Mouse (Mus musculus) midbrain, embryonic 12.5 days (tissue): ENCODE measurements around the gene Uggt2. TPM values are rescaled to one million over a fixed set of nuclear protein-coding genes. Genes with fewer than 3 reads are reported as not detected.
A peak's percentile ranks its signal among the peaks of the same experiment; 100 is the strongest.

Experiments used
- ATAC-seq: fragments of 200-750 bp; cut with Nextera tagmentation; 2 replicates; pipeline ENCODE4 v1.8.0; 2017; ENCODE audit warnings: low read depth, moderate TSS enrichment, moderate library complexity; ENCODE audit not compliant: low FRiP score
- H3K27ac ChIP-seq: fragments of 300-500 bp; sonication (generic); replicated peaks from 2 replicates; pipeline ENCODE4 v1.5.1; 2016; ENCODE audit warnings: mild to moderate bottlenecking
- H3K27me3 ChIP-seq: fragments of 300-500 bp; sonication (generic); 2 replicates; pipeline ENCODE4 v1.6.1; 2016; ENCODE audit warnings: mild to moderate bottlenecking
- H3K36me3 ChIP-seq: fragments of 300-500 bp; sonication (generic); 2 replicates; pipeline ENCODE4 v1.6.1; 2016
- H3K4me1 ChIP-seq: fragments of 300-500 bp; sonication (generic); 2 replicates; pipeline ENCODE4 v1.6.1; 2016
- H3K4me2 ChIP-seq: fragments of 300-500 bp; sonication (generic); replicated peaks from 2 replicates; pipeline ENCODE4 v1.6.1; 2016; ENCODE audit warnings: mild to moderate bottlenecking, moderate library complexity
- H3K4me3 ChIP-seq: fragments of 300-500 bp; sonication (generic); 2 replicates; pipeline ENCODE4 v1.5.1; 2016; ENCODE audit warnings: mild to moderate bottlenecking
- H3K9ac ChIP-seq: fragments of 300-500 bp; sonication (generic); replicated peaks from 2 replicates; pipeline ENCODE4 v1.6.1; 2016; ENCODE audit warnings: mild to moderate bottlenecking, moderate library complexity
- H3K9me3 ChIP-seq: fragments of 300-500 bp; sonication (generic); 2 replicates; pipeline ENCODE4 v1.6.1; 2016; ENCODE audit warnings: mild to moderate bottlenecking
- WGBS: fragments of 180-500 bp; shearing (Covaris S2); methylation state at CpG from one replicate; pipeline ENCODE4 v1.1.7; 2016; 5-methylcytosine and 5-hydroxymethylcytosine counted together
- polyA plus RNA-seq: library from polyadenylated mRNA; unstranded; fragments of >200 nt; fragmentation: Nextera tagmentation; extraction: Ambion mirVana; gene quantifications from 2 replicates; pipeline ENCODE4 v1.2.1, GENCODE M21; 2016

Uggt2 gene
- 26.4 and 27.7 TPM in 2 replicates for polyA plus RNA-seq

DNA sequence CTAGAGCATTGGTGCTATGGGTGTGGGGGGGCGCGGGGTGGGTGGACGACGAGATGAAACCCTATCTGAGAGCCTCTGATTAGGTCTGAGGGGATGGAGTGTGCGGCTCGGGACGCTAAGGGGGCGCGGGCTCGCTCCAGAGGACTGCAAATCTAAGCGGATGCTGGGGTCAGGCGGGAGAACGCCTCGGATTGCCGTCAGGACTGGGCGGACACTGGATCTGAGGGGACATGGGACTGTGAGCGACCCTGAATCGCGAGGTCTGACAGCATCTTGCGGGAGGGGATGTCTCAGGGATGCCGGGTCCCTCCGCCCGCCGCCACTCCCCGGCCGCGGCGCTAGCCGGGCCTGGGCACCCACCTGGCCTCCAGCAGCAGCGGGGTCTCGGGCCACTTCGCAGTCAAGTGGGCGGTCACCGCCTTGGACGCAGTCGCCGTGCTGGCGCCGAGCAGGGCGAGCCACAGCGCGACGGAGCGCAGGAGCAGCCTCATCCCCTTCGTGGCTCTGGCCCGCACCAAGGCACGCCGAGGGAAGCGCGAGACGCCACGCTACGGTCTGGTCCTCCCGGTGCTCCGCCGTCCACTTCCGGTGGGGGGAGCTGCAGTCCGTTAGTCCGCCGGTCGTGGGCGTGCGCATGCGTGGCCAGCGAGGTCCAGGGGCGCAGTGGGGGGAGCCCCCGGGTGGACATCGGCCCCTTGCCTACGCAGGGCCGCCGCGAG lies at the start of gene Uggt2:
Gene Uggt2, minus strand, starts transcription at position 580 of the 719 bp plus-strand sequence.
- H3K36me3 ChIP-seq = no peaks in the 10 kb centered on the region; the same call in 1 of the 2 replicates
- peaks cover 17% of the 10 kb centered on the region for H3K4me1 ChIP-seq
- WGBS = under 1% methylated on average over 70 of the region's 72 CpGs
- H3K27ac ChIP-seq = peak within 1 kb of the TSS; percentile 86
- H3K9me3 ChIP-seq = no peaks in the 10 kb centered on the region
- ATAC-seq = peak; percentile 96
- H3K27me3 ChIP-seq = no peaks in the 10 kb centered on the region
- peak within 1 kb of the TSS; percentile 76 for H3K4me2 ChIP-seq
- H3K9ac ChIP-seq = peak within 1 kb of the TSS; percentile 87
- peak within 1 kb of the TSS; percentile 83 for H3K4me3 ChIP-seq

DNA sequence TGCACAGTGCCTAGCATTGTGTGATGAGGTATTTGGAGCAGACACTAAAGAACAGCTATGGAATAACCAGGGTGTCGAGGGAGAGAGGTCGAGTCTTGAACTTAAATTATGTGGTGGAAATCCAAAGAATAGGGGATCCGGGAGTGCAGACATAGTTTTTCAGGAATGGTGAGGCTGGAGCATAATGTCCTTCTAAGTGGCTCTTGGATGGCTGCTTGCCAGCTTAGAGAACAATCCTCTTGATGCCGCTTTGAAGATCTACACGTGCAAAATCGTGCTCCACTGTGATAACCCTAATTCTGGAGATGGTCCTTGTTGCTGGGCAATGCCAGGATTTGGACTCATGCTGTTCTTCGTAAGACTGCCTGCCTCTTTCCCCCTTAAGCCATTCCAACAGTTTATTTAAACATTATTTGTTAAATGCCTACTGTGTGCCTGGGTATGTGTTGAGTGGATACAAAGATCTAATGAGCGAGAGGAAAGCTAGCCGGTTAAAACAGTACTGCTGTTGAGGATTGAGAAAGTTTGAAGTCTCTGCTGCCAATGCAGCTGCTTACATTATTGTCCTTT lies 40.2 kb upstream of the Uggt2 start:
- peak overlapping the region; percentile 56 for H3K4me3 ChIP-seq
- no peak overlapping the region for H3K27ac ChIP-seq
- peaks cover 62% of the 10 kb centered on the region for H3K27me3 ChIP-seq
- ATAC-seq = no peak
- peaks cover 18% of the 10 kb centered on the region for H3K4me1 ChIP-seq
- H3K36me3 ChIP-seq = no peaks in the 10 kb centered on the region
- WGBS = 41% methylated on average over 9 of the region's 9 CpGs
- H3K9ac ChIP-seq = no peak overlapping the region
- no peaks in the 10 kb centered on the region for H3K9me3 ChIP-seq
- peak overlapping the region; percentile 84 for H3K4me2 ChIP-seq

DNA sequence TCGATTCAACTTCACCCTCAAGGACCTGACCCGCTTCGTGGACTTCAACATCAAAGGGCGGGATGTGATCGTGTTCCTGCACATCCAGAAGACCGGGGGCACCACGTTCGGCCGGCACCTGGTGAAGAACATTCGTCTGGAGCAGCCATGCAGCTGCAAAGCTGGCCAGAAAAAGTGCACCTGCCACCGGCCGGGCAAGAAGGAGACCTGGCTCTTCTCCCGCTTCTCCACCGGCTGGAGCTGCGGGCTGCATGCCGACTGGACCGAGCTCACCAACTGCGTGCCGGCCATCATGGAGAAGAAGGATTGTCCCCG lies 39.5 kb upstream of the Uggt2 start:
- peak overlapping the region; percentile 56 for H3K4me3 ChIP-seq
- ATAC-seq = 0 out of 2 replicates have a peak, but pooled peaks have one; percentile 32

DNA sequence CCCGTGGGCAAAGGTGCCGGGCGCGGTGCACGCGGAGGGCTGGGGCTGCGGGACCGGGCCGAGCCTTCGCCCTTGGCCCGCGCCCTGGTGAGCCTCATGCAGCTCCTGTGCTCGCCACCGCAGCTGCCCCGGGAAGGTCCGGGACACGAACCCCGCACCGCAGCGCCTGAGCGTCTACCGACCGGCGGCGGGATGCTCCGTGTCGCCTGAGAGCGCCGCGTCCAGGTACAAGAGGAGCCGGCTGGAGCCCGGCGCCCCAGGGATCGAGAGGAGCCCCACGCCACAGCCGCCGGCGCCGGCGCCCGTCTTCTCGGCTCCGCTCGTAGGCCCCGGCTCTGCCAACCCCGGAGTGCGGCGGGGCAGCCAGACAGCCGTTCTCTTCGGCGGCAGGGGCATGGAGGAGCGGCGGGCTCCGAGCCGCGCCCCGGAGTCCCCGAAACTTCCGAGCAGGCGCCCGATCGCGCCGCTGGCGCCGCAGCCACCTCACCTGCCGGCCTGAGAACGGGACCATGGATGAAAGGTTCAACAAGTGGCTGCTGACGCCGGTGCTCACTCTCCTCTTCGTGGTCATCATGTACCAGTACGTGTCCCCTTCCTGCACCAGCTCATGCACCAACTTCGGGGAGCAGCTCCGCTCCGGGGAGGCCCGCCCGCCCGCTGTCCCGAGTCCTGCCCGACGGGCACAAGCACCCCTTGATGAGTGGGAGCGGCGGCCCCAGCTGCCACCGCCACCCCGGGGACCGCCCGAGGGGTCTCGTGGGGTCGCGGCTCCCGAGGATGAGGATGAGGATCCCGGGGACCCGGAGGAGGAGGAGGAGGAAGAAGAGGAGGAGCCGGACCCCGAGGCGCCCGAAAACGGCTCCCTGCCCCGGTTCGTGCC lies 38.9 kb upstream of the Uggt2 start, which contains the start of gene Hs6st3:
Gene Hs6st3, plus strand, starts transcription at position 436 of the 880 bp plus-strand sequence.
- peaks cover 67% of the 10 kb centered on the region for H3K27me3 ChIP-seq
- H3K27ac ChIP-seq = no peak within 1 kb of the TSS

More for the DNA sequence above, 39.5 kb upstream of the Uggt2 start:
- Histone ChIP-seq H3K27ac (no peak overlapping the region), H3K36me3 (no peaks in the 10 kb centered on the region), H3K9ac (peak overlapping the region; percentile 65), H3K27me3 (peaks cover 67% of the 10 kb centered on the region), H3K4me1 (peaks cover 18% of the 10 kb centered on the region), H3K9me3 (no peaks in the 10 kb centered on the region), H3K4me2 (peak overlapping the region; percentile 84)
- WGBS = 2% methylated on average over 20 of the region's 20 CpGs

DNA sequence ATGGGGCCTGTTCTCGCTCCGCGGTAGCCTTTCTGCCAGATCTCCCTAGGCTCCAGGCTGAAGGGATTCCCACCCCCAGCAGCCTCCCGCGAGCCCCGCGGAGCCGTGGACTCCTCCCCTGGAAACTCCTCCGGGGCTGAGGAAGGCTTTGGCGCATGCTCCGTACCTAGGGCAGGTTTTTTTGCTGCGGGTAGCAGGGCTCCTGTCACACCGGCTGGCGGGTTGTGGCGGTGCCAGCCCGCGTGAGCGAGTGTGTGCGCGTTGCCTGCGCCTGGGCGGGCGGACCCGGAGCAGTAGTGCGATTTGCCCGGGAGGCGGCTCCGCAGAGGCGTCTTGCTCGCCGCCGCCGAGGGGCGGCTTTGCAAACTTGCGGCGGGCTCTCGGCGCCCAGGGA lies 38.3 kb upstream of the Uggt2 start:
- Histone ChIP-seq H3K9me3 (no peaks in the 10 kb centered on the region), H3K9ac (peak overlapping the region; percentile 65), H3K27me3 (peaks cover 67% of the 10 kb centered on the region), H3K27ac (no peak overlapping the region), H3K4me1 (peaks cover 18% of the 10 kb centered on the region), H3K4me3 (peak overlapping the region; percentile 56), H3K4me2 (peak overlapping the region; percentile 84), H3K36me3 (no peaks in the 10 kb centered on the region)
- under 1% methylated on average over 38 of the region's 38 CpGs for WGBS
- ATAC-seq = peak; percentile 86

More for the DNA sequence above, 38.9 kb upstream of the Uggt2 start, which contains the start of gene Hs6st3:
- H3K4me2 ChIP-seq = peak within 1 kb of the TSS; percentile 84
- H3K4me1 ChIP-seq = peaks cover 18% of the 10 kb centered on the region
- no peaks in the 10 kb centered on the region for H3K9me3 ChIP-seq
- peak within 1 kb of the TSS; percentile 56 for H3K4me3 ChIP-seq
- H3K36me3 ChIP-seq = no peaks in the 10 kb centered on the region
- peak; percentile 74 for ATAC-seq
- under 1% methylated on average over 86 of the region's 100 CpGs for WGBS
- peak within 1 kb of the TSS; percentile 65 for H3K9ac ChIP-seq

DNA sequence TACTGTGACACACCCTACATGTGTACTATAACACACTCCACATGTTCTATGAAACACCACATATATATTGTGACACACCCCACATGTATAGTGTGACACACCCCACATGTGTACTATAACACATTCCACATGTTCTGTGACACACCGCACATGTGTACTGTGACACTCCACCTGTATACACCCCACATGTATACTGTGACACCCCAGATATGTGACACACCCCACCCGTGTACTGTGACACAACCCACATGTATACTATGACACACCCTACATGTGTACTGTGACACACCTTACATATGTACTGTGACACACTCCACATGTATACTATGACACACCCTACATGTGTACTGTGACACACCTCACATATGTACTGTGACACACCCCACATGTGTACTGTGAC lies 28.1 kb upstream of the Uggt2 start:
- no peak overlapping the region for H3K4me2 ChIP-seq
- H3K9me3 ChIP-seq = no peaks in the 10 kb centered on the region
- H3K27me3 ChIP-seq = peaks cover 28% of the 10 kb centered on the region
- no peak overlapping the region for H3K9ac ChIP-seq
- WGBS = 98% methylated on average over 2 of the region's 2 CpGs
- no peaks in the 10 kb centered on the region for H3K36me3 ChIP-seq
- H3K4me3 ChIP-seq = no peak overlapping the region
- peaks cover 3% of the 10 kb centered on the region; the same call in 1 of the 2 replicates for H3K4me1 ChIP-seq
- peak; percentile 21; the same call in 1 of the 2 replicates for ATAC-seq
- no peak overlapping the region for H3K27ac ChIP-seq

DNA sequence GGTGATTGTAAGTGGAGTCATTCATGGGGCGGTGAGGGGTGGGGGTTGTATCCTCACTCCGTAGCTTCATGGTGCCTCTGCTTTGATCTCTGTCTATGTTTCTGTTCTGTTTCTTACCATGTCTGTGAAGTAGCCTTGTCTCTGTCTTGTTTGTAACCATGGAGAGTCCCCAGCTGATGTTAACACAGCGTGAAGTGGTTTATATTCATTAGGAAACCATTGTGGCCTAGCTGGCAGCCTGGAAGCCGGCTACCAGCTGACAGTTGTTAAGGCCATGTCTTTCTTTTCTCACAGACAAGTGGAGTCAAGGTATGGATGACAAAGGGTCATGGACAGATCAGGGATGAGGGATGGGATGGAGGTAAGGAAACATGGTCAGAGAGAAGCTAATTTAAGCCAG lies 26.6 kb upstream of the Uggt2 start:
- no peaks in the 10 kb centered on the region for H3K9me3 ChIP-seq
- ATAC-seq = peak; percentile 23; the same call in 1 of the 2 replicates
- H3K4me2 ChIP-seq = no peak overlapping the region
- no peak overlapping the region for H3K27ac ChIP-seq
- H3K4me3 ChIP-seq = no peak overlapping the region
- WGBS = 34% methylated on average over 4 of the region's 4 CpGs
- H3K27me3 ChIP-seq = peaks cover 36% of the 10 kb centered on the region
- no peak overlapping the region for H3K9ac ChIP-seq
- peaks cover 3% of the 10 kb centered on the region; the same call in 1 of the 2 replicates for H3K4me1 ChIP-seq
- no peaks in the 10 kb centered on the region for H3K36me3 ChIP-seq

DNA sequence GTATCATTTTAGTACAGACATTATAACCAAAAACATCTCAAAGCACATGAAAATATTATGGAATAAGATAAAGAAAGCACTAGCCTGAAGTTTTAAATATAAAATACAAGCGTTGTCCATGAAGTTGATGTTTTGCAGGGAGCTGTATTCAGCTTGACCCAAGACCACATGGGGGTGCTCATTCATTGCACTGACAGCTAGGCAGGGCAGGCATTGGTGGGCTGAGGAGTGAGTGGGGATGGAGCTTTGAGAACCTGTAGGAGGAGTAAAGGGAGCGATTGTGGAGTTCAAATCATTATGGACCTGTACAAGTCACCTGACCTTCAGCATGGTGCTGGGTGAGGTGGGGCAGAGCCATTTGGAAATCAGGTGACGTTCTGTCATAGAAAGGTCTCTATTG lies 24.8 kb upstream of the Uggt2 start:
- H3K27ac ChIP-seq = no peak overlapping the region
- WGBS = 22% methylated on average over 3 of the region's 3 CpGs
- no peaks in the 10 kb centered on the region for H3K36me3 ChIP-seq
- peak; percentile 88 for ATAC-seq
- H3K4me1 ChIP-seq = peaks cover 3% of the 10 kb centered on the region; the same call in 1 of the 2 replicates
- H3K4me2 ChIP-seq = peak overlapping the region; percentile 58
- H3K27me3 ChIP-seq = peaks cover 36% of the 10 kb centered on the region
- H3K9ac ChIP-seq = no peak overlapping the region
- peak overlapping the region; percentile 39 for H3K4me3 ChIP-seq
- no peaks in the 10 kb centered on the region for H3K9me3 ChIP-seq

DNA sequence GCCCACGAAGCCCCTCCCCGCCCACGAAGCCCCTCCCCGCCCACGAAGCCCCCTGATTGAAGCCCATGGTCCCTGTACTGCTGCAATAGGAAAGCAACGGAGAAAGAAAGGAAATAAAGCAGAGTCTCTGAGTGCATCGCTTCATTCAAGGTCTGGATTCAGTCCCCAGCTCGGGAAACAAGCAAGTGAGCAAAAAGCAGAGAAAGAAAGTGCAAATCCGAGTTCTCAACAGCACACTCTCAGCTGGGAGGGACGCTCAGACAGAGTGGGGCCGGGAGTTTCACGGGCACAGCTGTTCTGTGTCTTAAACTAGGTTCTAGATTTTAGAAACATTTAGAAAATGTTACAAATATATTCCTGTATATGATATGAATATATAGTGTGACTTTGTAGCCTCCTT lies 24.4 kb upstream of the Uggt2 start:
- no peaks in the 10 kb centered on the region for H3K36me3 ChIP-seq
- H3K4me3 ChIP-seq = peak overlapping the region; percentile 39
- peak overlapping the region; percentile 51 for H3K9ac ChIP-seq
- peak overlapping the region; percentile 58 for H3K4me2 ChIP-seq
- peaks cover 36% of the 10 kb centered on the region for H3K27me3 ChIP-seq
- ATAC-seq = peak; percentile 65
- no peaks in the 10 kb centered on the region for H3K9me3 ChIP-seq
- H3K4me1 ChIP-seq = peaks cover 3% of the 10 kb centered on the region; the same call in 1 of the 2 replicates
- 3% methylated on average over 11 of the region's 12 CpGs for WGBS
- peak overlapping the region; percentile 58 for H3K27ac ChIP-seq

DNA sequence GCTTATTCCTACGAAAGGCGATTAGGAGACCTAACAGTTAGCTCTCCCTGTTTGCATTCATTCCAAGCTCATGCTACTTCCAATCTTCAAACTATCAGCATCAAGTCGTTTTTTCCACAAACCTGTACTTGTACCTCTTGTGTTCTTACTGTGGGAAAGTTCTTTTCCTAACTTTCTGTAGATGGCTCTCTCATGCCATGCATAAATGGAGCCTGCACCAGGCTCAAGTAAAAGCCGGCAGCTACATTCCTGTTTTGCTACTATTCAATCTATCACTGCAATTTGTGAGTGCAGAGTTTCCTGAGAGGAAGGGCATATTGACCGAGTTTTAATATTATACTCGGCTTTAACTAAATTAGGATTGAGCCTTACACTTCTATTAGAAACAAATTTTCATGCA lies 13.3 kb upstream of the Uggt2 start:
- Histone ChIP-seq H3K4me1 (no peaks in the 10 kb centered on the region), H3K27ac (no peak overlapping the region), H3K4me2 (no peak overlapping the region), H3K27me3 (no peaks in the 10 kb centered on the region), H3K9me3 (no peaks in the 10 kb centered on the region), H3K9ac (no peak overlapping the region), H3K36me3 (no peaks in the 10 kb centered on the region), H3K4me3 (no peak overlapping the region)
- 82% methylated on average over 6 of the region's 6 CpGs for WGBS
- ATAC-seq = no peak

DNA sequence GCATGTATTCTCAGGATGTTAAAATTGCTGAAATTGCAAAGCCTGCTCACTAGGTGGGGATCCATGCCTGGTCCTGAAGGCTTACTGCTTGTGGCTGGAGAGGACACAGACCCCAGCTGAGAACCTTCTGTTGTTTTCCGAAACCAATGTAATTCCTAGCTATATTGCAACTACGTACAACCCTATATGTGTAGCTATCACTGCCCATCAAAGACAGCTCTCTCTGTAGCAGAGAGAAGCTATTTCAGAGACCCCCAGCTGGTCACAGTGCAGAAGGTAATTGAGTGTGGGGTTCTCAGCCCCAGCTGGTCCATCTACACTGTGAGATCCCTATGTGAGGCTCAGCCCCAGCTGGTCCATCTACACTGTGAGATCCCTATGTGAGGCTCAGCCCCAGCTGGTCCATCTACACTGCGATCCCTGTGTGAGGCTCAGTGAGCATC lies 10.6 kb upstream of the Uggt2 start:
- peak; percentile 49; the same call in 1 of the 2 replicates for ATAC-seq
- WGBS = 80% methylated on average over 3 of the region's 3 CpGs
- Histone ChIP-seq H3K9me3 (no peaks in the 10 kb centered on the region), H3K36me3 (no peaks in the 10 kb centered on the region), H3K4me3 (no peak overlapping the region), H3K27me3 (no peaks in the 10 kb centered on the region), H3K4me1 (no peaks in the 10 kb centered on the region), H3K9ac (no peak overlapping the region), H3K4me2 (no peak overlapping the region), H3K27ac (no peak overlapping the region)
